Mouse (Mus musculus) spleen, adult 2 months (tissue): ENCODE measurements around the gene Ei24. TPM values are rescaled to one million over a fixed set of nuclear protein-coding genes. Genes with fewer than 3 reads are reported as not detected.

Experiments
- DNase-seq, 2 experiments: peaks; one replicate each; pipeline versions ENCODE4 v3.0.0 to v3.0.0-alpha.2; 2012 to 2021; ENCODE audit warnings: low spot score in 2 of 2, low read depth in 1 of 2
- H3K27ac ChIP-seq: fragments of 200-500 bp; 2 replicates; pipeline ENCODE4 v1.5.1; 2012; ENCODE audit warnings: low read length, inconsistent platforms; ENCODE audit not compliant: insufficient read depth
- H3K27me3 ChIP-seq: fragments of 200-500 bp; 2 replicates; pipeline ENCODE4 v1.6.1; 2012; ENCODE audit warnings: mild to moderate bottlenecking, moderate library complexity, low read length, inconsistent platforms; ENCODE audit not compliant: control insufficient read depth, insufficient read depth
- H3K36me3 ChIP-seq: fragments of 200-500 bp; 2 replicates; pipeline ENCODE4 v1.6.1; 2012; ENCODE audit warnings: mild to moderate bottlenecking, low read length, inconsistent platforms; ENCODE audit not compliant: control insufficient read depth, insufficient read depth
- H3K4me1 ChIP-seq: fragments of 200-500 bp; 2 replicates; pipeline ENCODE4 v1.6.1; 2011; ENCODE audit warnings: inconsistent platforms; ENCODE audit not compliant: control insufficient read depth, insufficient read depth, insufficient read length
- H3K4me3 ChIP-seq: fragments of 200-500 bp; 2 replicates; pipeline ENCODE4 v1.5.1; 2011; ENCODE audit warnings: mild to moderate bottlenecking, inconsistent platforms; ENCODE audit not compliant: insufficient read depth, insufficient read length; ENCODE audit errors: extremely low read depth
- CTCF ChIP-seq: fragments of 200-500 bp; IDR thresholded peaks from 2 replicates; pipeline ENCODE4 v1.5.1; 2011; ENCODE audit warnings: mild to moderate bottlenecking, inconsistent platforms; ENCODE audit not compliant: insufficient read depth, insufficient read length, insufficient replicate concordance; ENCODE audit errors: extremely low read depth
- POLR2A ChIP-seq: fragments of 200-500 bp; IDR thresholded peaks from 2 replicates; pipeline ENCODE4 v1.6.1; 2011; ENCODE audit warnings: low read depth, low read length, inconsistent platforms
- WGBS: fragments of 180-500 bp; shearing (Covaris S2); methylation state at CpG from one replicate; pipeline ENCODE4 v1.1.7; 2018; 5-methylcytosine and 5-hydroxymethylcytosine counted together
- polyA plus RNA-seq: library from polyadenylated mRNA; depleted of rRNA; stranded (reverse); fragments of >200 nt; gene quantifications from 2 replicates; pipeline ENCODE4 v1.2.3, GENCODE M21; 2012; rRNA removed

The Ei24 gene
- 20.2 and 29.8 TPM in 2 replicates for polyA plus RNA-seq

GRCm38 (mm10) chr9:36796781-36797555 lies at the start of gene Ei24:
TSS of gene Ei24 (minus strand) at chr9:36797393.
- no peaks in the 10 kb centered on the region for H3K4me1 ChIP-seq
- WGBS: 1% methylated on average over 65 of the region's 66 CpGs
- H3K36me3 ChIP-seq: no peaks in the 10 kb centered on the region
- DNase-seq: peak; percentile 9 to 85
- peaks cover 3% of the 10 kb centered on the region; the same call in 1 of the 2 replicates for H3K27me3 ChIP-seq
- TF ChIP-seq POLR2A: peak; percentile 27; the same call in 1 of the 2 replicates
- TF ChIP-seq CTCF: no peak
- no peak within 1 kb of the TSS for H3K27ac ChIP-seq
- peak within 1 kb of the TSS; percentile 71 for H3K4me3 ChIP-seq

GRCm38 (mm10) chr9:36846346-36846745 lies 49.2 kb upstream of the Ei24 start:
- Histone ChIP-seq H3K4me3 (no peak overlapping the region), H3K36me3 (no peaks in the 10 kb centered on the region), H3K27me3 (no peaks in the 10 kb centered on the region), H3K4me1 (no peaks in the 10 kb centered on the region), H3K27ac (no peak overlapping the region)
- WGBS: 64% methylated on average over 4 of the region's 4 CpGs
- no peak for DNase-seq
- no peak for TF ChIP-seq POLR2A
- no peak for TF ChIP-seq CTCF

GRCm38 (mm10) chr9:36833914-36834313 lies 36.7 kb upstream of the Ei24 start:
- Histone ChIP-seq H3K27me3 (peaks cover 5% of the 10 kb centered on the region; the same call in 1 of the 2 replicates), H3K4me3 (no peak overlapping the region), H3K4me1 (no peaks in the 10 kb centered on the region), H3K27ac (no peak overlapping the region), H3K36me3 (no peaks in the 10 kb centered on the region)
- no peak for TF ChIP-seq POLR2A
- no peak for TF ChIP-seq CTCF
- 50% methylated on average over 3 of the region's 3 CpGs for WGBS
- DNase-seq: no peak

- no peaks in the 10 kb centered on the region for H3K36me3 ChIP-seq
- TF ChIP-seq POLR2A (no peak), CTCF (no peak)
- no peaks in the 10 kb centered on the region for H3K4me1 ChIP-seq
- H3K27ac ChIP-seq: no peak overlapping the region
- whole genome bisulfite sequencing: 10% methylated on average over 31 of the region's 31 CpGs
- H3K4me3 ChIP-seq: no peak overlapping the region
- no peak for DNase-seq
- peaks cover 5% of the 10 kb centered on the region; the same call in 1 of the 2 replicates for H3K27me3 ChIP-seq
These were observed 36.1 kb upstream of the Ei24 start for GRCm38 (mm10) chr9:36833043-36833881.

- Histone ChIP-seq H3K27me3 (peaks cover 5% of the 10 kb centered on the region; the same call in 1 of the 2 replicates), H3K36me3 (no peaks in the 10 kb centered on the region), H3K4me3 (0 out of 2 replicates have a peak overlapping the region, but pooled peaks have one; percentile 28), H3K27ac (no peak overlapping the region), H3K4me1 (no peaks in the 10 kb centered on the region)
- DNase-seq: no peak
- WGBS: 1% methylated on average over 32 of the region's 32 CpGs
- TF ChIP-seq POLR2A: no peak
- TF ChIP-seq CTCF: no peak
These were observed 35.3 kb upstream of the Ei24 start for GRCm38 (mm10) chr9:36832529-36832928.

- WGBS: 75% methylated on average over 6 of the region's 6 CpGs
- DNase-seq: no peak
- H3K4me3 ChIP-seq: no peak overlapping the region
- TF ChIP-seq CTCF (no peak), POLR2A (no peak)
- peaks cover 5% of the 10 kb centered on the region; the same call in 1 of the 2 replicates for H3K27me3 ChIP-seq
- no peaks in the 10 kb centered on the region for H3K4me1 ChIP-seq
- no peak overlapping the region for H3K27ac ChIP-seq
- H3K36me3 ChIP-seq: no peaks in the 10 kb centered on the region
These were observed 34.2 kb upstream of the Ei24 start for GRCm38 (mm10) chr9:36831401-36831800.

GRCm38 (mm10) chr9:36826612-36827363 lies 29.6 kb upstream of the Ei24 start:
- no peak for TF ChIP-seq POLR2A
- TF ChIP-seq CTCF: no peak
- no peak for DNase-seq
- H3K4me3 ChIP-seq: no peak overlapping the region
- no peaks in the 10 kb centered on the region for H3K36me3 ChIP-seq
- H3K27ac ChIP-seq: no peak overlapping the region
- no peaks in the 10 kb centered on the region for H3K27me3 ChIP-seq
- no peaks in the 10 kb centered on the region for H3K4me1 ChIP-seq
- WGBS: 55% methylated on average over 2 of the region's 2 CpGs
